Mouse (Mus musculus) neural tube, embryonic 12.5 days (tissue): ENCODE results near the gene Dclk1. TPM values are rescaled to one million over a fixed set of nuclear protein-coding genes. Genes with fewer than 3 reads are reported as not detected.

Experiments used
- ATAC-seq: fragments of 200-750 bp; cut with Nextera tagmentation; 2 replicates; pipeline ENCODE4 v1.8.0; 2017; ENCODE audit warnings: low read depth, mild to moderate bottlenecking, moderate TSS enrichment, moderate library complexity; ENCODE audit not compliant: low FRiP score
- H3K27ac ChIP-seq: fragments of 300-500 bp; sonication (generic); 2 replicates; pipeline ENCODE4 v1.5.1; 2016
- H3K27me3 ChIP-seq: fragments of 300-500 bp; sonication (generic); replicated peaks from 2 replicates; pipeline ENCODE4 v1.6.1; 2016; ENCODE audit warnings: mild to moderate bottlenecking
- H3K36me3 ChIP-seq: fragments of 300-500 bp; sonication (generic); 2 replicates; pipeline ENCODE4 v1.6.1; 2016; ENCODE audit warnings: mild to moderate bottlenecking
- H3K4me1 ChIP-seq: fragments of 300-500 bp; sonication (generic); 2 replicates; pipeline ENCODE4 v1.6.1; 2016
- H3K4me2 ChIP-seq: fragments of 300-500 bp; sonication (generic); replicated peaks from 2 replicates; pipeline ENCODE4 v1.6.1; 2016; ENCODE audit warnings: mild to moderate bottlenecking
- H3K4me3 ChIP-seq: fragments of 300-500 bp; sonication (generic); 2 replicates; pipeline ENCODE4 v1.5.1; 2016
- H3K9ac ChIP-seq: fragments of 300-500 bp; sonication (generic); 2 replicates; pipeline ENCODE4 v1.6.1; 2016; ENCODE audit warnings: mild to moderate bottlenecking
- H3K9me3 ChIP-seq: fragments of 300-500 bp; sonication (generic); 2 replicates; pipeline ENCODE4 v1.6.1; 2016; ENCODE audit warnings: mild to moderate bottlenecking
- WGBS: fragments of 180-500 bp; shearing (Covaris S2); methylation state at CpG from one replicate; pipeline ENCODE4 v1.1.7; 2016; 5-methylcytosine and 5-hydroxymethylcytosine counted together
- polyA plus RNA-seq: library from polyadenylated mRNA; unstranded; fragments of >200 nt; fragmentation: Nextera tagmentation; extraction: Ambion mirVana; gene quantifications from 2 replicates; pipeline ENCODE4 v1.2.1, GENCODE M21; 2016

Gene Dclk1
- polyA plus RNA-seq, 1 experiment from 2014 or later = 171 TPM

DNA sequence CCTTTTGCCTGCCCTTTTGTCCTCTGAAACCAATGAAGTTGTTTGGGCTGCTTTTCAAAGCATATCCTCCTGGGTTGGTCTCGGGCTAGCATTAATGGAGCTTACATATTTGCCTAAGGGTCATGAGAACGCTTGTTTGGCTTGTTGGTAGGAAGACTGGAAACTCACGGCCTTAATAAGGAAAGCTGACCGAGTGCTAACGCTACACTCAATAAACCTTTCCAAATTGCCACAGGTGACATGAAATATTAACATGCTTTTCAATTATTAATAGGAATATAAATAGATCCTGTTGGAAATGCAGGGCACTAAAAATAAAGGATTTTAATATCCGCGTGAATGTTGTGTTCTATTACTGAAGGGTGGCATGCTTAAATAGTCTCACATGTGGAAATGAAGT is 257.1 kb downstream of the Dclk1 start:
- Histone ChIP-seq H3K27ac (no peak overlapping the region), H3K9me3 (no peaks in the 10 kb centered on the region), H3K27me3 (no peaks in the 10 kb centered on the region), H3K36me3 (peaks cover 18% of the 10 kb centered on the region; the same call in 1 of the 2 replicates), H3K4me1 (no peaks in the 10 kb centered on the region), H3K4me2 (no peak overlapping the region), H3K4me3 (no peak overlapping the region), H3K9ac (no peak overlapping the region)
- ATAC-seq = no peak
- 87% methylated on average over 7 of the region's 7 CpGs for WGBS

DNA sequence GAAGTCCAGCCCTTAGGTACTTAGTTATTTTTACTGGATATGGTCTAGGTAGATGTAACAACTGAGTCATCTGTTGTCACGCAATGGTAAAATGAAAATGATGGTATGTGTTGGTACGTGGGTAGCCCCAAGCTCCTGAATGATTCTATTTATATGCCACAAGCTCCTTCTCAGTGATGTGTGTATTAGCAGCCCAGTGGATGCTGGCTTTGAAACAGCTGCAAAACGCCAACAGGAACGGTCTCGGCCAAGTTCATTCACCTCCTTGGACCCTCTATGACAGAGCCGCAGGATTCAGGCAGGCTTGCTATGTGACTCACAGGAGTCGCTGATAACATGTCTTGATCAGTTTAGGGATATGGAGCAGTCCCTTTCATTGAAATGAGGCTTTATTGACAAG is 268.0 kb downstream of the Dclk1 start:
- Histone ChIP-seq H3K9me3 (no peaks in the 10 kb centered on the region), H3K9ac (no peak overlapping the region), H3K27me3 (no peaks in the 10 kb centered on the region), H3K36me3 (peaks cover 27% of the 10 kb centered on the region), H3K4me2 (no peak overlapping the region), H3K4me3 (no peak overlapping the region), H3K4me1 (no peaks in the 10 kb centered on the region), H3K27ac (no peak overlapping the region)
- no peak for ATAC-seq
- 89% methylated on average over 7 of the region's 7 CpGs for WGBS

DNA sequence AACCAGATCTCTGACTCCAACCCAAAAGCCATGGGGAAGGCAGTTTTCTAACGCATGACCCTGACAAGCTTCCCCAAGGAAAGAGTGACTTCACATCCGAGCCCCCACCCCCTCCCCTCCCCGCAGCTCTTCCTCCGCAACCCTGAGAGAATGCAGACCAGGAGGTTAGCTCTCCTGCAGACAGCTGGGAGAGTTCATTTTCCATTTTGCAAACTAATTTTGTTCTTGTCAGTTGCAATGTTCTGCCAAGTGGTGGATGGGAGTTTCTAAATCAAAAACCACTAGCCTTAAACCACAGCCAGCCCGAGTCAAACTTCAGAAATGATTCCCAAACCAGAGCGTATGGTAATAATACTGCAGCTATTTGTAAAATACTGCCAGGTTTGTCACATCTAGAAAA is 269.5 kb downstream of the Dclk1 start:
- Histone ChIP-seq H3K4me1 (peaks cover 6% of the 10 kb centered on the region; the same call in 1 of the 2 replicates), H3K9me3 (no peaks in the 10 kb centered on the region), H3K36me3 (peaks cover 21% of the 10 kb centered on the region), H3K27ac (no peak overlapping the region), H3K4me2 (no peak overlapping the region), H3K27me3 (no peaks in the 10 kb centered on the region), H3K4me3 (no peak overlapping the region), H3K9ac (no peak overlapping the region)
- no peak for ATAC-seq
- WGBS = 82% methylated on average over 6 of the region's 6 CpGs

DNA sequence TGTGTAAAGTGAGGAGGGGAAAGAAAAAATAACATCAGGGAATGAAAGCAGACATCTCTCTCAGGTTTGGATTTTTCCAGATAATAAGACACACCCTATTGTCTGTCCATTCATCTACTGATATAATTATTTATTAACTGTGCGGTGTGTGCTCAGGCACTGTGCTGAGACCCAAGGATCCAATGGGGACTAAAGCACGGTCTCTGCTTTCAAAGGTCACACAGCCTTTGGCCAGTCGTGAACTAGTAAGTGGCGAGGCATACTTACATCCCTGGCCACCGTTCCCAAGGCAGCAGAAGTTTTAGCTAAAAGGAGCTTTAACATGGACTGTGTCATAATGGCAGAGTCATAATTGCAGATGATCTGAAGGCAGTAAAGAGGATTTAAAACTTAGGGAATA is 273.8 kb downstream of the Dclk1 start:
- Histone ChIP-seq H3K27me3 (no peaks in the 10 kb centered on the region), H3K4me1 (peaks cover 6% of the 10 kb centered on the region; the same call in 1 of the 2 replicates), H3K36me3 (peaks cover 8% of the 10 kb centered on the region), H3K27ac (no peak overlapping the region), H3K4me3 (no peak overlapping the region), H3K9ac (no peak overlapping the region), H3K9me3 (no peaks in the 10 kb centered on the region), H3K4me2 (no peak overlapping the region)
- WGBS = 37% methylated on average over 5 of the region's 5 CpGs
- no peak for ATAC-seq

DNA sequence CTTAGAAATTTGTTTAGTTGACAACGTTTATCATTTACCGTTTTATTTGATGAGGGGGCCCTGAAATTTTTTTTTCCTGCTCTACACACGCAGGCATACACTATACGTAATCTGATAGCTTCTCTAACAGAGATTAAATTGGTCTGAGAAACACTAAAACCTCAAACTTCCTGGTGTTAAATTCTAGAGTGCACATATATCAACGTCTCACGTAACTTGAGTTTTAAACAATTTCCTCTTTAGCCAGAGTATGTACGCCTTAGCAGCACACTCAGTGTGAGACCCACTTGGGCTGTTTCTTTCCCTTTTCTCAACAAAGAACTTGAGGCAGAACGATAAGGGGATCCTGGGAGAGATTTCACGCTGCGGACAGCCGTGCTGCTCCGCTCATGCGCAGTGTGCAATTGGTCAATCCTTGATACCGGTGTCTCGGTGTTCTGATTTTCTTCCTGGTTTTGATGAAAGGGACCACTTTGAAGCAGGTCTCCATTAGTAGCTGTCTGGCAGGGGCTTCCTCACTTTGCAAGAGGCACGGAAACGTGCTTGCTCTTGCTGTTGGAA is 275.4 kb downstream of the Dclk1 start:
- ATAC-seq = no peak
- no peak overlapping the region for H3K4me2 ChIP-seq
- peaks cover 8% of the 10 kb centered on the region for H3K36me3 ChIP-seq
- H3K27me3 ChIP-seq = no peaks in the 10 kb centered on the region
- H3K9me3 ChIP-seq = no peaks in the 10 kb centered on the region
- no peak overlapping the region for H3K27ac ChIP-seq
- no peak overlapping the region for H3K9ac ChIP-seq
- H3K4me1 ChIP-seq = peaks cover 15% of the 10 kb centered on the region; the same call in 1 of the 2 replicates
- 76% methylated on average over 17 of the region's 17 CpGs for WGBS
- no peak overlapping the region for H3K4me3 ChIP-seq

DNA sequence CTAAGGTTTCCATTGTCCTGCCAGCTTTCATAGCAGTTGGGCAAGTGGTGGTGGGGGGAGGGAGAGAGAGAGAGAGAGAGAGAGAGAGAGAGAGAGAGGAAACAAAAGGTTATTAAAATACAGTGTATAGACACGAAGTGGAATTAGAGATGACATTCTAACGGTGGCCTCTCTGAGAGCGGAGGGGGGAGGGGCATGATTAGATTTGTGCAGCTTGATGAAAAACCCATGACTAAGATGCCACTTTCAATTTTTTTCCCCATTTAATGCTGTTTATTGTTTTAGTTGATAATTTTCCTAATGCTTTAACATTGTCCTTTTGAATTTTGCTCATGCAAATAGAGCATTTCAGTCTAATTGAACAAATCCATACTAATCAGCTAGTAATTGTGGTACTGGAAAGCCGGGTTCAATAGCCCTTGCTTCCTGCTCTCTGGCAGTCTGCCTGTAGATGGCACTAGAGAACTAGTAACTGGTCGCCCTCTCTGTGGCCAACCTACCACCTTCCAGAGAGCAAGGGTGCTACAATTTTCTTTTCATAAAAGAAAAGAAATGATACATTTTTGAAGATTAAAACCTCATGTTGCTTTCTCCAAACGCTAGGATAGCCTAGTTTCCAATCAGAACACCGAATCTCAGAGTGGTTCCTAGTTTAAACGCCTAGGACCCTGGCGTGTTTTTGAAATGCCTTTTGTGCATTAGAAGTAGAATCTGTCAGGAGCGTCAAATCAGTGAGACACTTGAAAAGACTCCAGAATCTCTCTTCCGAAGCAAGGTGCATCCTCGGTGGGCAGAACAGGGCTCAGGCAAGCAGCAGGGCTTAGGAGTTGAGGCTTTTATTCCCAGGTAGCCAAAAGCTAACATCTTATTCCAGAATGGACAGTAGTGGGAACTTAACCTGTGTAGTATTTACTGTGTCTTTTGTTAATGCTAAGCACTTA is 278.3 kb downstream of the Dclk1 start:
- H3K27ac ChIP-seq = no peak overlapping the region

DNA sequence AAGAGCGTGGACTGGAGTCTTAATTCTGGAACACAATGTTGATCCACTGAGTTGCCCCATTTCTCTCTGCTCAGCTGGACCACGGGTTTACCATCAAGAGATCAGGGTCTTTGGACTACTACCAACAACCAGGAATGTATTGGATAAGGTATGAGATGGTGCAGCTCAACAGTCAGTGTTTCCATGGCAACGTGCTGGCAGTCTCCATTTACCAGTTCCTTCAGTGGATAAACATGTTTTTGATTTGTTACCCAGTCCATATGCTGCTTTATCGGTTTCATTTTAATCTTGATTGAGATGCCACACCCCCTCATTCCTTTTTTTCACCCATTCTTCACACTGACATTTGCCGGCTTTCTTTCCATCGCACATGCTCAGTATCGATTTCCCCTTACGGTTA is 279.6 kb downstream of the Dclk1 start:
- H3K27me3 ChIP-seq = no peaks in the 10 kb centered on the region
- H3K9me3 ChIP-seq = no peaks in the 10 kb centered on the region
- no peaks in the 10 kb centered on the region for H3K36me3 ChIP-seq
- no peak for ATAC-seq
- H3K4me2 ChIP-seq = no peak overlapping the region
- no peak overlapping the region for H3K27ac ChIP-seq
- H3K4me3 ChIP-seq = no peak overlapping the region
- 70% methylated on average over 8 of the region's 8 CpGs for WGBS
- H3K4me1 ChIP-seq = peaks cover 42% of the 10 kb centered on the region
- H3K9ac ChIP-seq = no peak overlapping the region

More for the DNA sequence above, 278.3 kb downstream of the Dclk1 start:
- Histone ChIP-seq H3K4me2 (no peak overlapping the region), H3K4me1 (peaks cover 41% of the 10 kb centered on the region), H3K9ac (no peak overlapping the region), H3K27me3 (no peaks in the 10 kb centered on the region), H3K36me3 (no peaks in the 10 kb centered on the region), H3K4me3 (no peak overlapping the region), H3K9me3 (no peaks in the 10 kb centered on the region)
- ATAC-seq = peak; percentile 54; the same call in 1 of the 2 replicates
- 30% methylated on average over 12 of the region's 12 CpGs for WGBS

DNA sequence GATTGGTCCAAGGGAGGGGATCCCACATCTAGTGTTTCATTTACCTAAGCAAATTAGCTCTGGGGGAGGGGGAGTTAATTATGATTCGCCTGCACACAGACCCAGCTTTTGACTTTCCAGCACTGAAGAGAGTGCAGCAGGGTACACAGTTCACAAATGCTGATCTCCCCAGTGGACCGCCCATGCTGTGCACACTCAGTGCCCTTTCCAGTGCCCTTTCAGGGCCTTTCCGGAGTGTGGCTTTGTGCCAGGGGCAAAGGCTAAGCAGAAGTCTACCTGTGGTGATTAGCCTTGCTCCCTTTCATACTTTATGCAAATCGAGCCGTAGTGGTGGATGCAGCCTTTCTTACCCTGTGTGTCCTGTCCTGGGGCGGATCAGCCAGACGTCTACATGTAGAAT is 281.1 kb downstream of the Dclk1 start:
- Histone ChIP-seq H3K9ac (no peak overlapping the region), H3K36me3 (no peaks in the 10 kb centered on the region), H3K4me1 (peaks cover 56% of the 10 kb centered on the region), H3K4me2 (peak overlapping the region; percentile 36; the same call in 1 of the 2 replicates), H3K4me3 (no peak overlapping the region), H3K27me3 (no peaks in the 10 kb centered on the region), H3K9me3 (no peaks in the 10 kb centered on the region), H3K27ac (peak overlapping the region; percentile 67; the same call in 1 of the 2 replicates)
- peak; percentile 35 for ATAC-seq
- WGBS = 24% methylated on average over 7 of the region's 7 CpGs

DNA sequence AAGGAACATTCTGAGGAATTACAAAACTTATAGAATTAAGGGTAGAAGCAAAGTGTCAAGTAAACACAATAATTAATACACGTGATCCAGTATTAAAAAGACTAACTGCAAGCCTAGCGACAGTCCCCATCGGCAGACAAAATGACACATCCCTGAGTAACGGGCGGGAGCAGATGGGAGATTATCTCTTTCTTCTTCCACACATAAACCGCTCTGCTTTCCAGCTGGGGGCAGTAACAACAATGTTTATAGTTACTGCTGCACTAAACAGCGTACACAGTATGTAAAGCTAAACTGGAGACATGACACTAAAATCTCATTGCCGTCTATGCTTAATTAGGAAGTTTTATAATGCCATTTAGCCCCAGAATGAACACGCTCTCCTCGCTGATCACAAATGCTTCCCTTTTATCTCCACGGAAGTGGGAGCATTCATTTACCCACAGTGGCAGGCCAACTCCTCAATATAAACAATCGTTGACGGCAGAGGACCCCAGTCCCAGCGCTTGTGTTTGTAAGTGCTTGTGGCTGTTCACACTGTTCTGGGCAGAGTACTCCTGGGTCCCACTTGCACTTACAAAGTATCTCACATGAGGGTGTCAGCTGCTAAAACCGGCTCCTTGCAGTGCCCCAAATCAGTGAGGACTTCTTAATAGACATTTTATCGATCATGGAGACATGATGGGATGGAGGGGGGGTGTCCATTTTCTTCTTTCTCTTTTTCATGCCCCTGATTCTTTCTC is 281.7 kb downstream of the Dclk1 start:
- 18% methylated on average over 16 of the region's 16 CpGs for WGBS
- ATAC-seq = peak; percentile 48
- peak overlapping the region; percentile 16; the same call in 1 of the 2 replicates for H3K4me2 ChIP-seq
- H3K27me3 ChIP-seq = no peaks in the 10 kb centered on the region
- H3K9me3 ChIP-seq = no peaks in the 10 kb centered on the region
- H3K36me3 ChIP-seq = no peaks in the 10 kb centered on the region
- H3K4me1 ChIP-seq = peaks cover 58% of the 10 kb centered on the region
- H3K27ac ChIP-seq = peak overlapping the region; percentile 84
- H3K4me3 ChIP-seq = no peak overlapping the region
- no peak overlapping the region for H3K9ac ChIP-seq

DNA sequence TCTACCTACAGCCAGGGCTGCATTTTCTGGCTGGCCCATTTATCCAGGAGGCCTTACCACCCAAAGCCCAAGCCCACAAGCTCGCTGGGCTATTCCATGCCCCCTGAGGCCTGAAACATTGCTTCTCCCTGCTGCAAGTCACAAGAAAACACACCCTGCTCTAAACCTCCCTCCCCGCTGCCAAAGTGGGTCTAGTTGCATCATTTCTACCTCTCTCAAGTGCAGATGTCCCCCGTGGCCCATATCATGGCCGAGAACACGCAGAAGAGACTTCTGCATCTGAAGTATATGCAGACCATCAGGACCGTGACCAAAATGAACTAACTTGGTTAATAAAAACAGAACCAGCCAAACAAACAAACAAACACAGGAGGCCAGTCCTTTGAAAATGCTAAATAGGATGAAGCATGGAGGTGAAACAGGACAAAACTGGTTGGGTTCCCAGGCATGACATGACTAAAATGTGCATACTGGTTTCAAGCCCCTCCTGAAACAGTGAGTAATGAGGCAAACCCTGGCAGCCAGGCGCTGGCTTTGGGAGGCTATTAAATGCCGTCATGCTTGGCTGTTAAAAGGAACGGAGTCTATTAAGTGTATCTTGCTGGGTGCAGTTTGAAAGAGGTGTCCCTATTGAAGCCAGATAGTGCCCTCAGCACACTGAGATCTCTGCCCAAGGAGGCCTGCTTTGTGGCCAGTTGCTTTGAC is 282.5 kb downstream of the Dclk1 start:
- ATAC-seq = peak; percentile 48
- no peaks in the 10 kb centered on the region for H3K27me3 ChIP-seq
- H3K27ac ChIP-seq = peak overlapping the region; percentile 84
- peaks cover 58% of the 10 kb centered on the region for H3K4me1 ChIP-seq
- peak overlapping the region; percentile 16; the same call in 1 of the 2 replicates for H3K4me2 ChIP-seq
- 36% methylated on average over 9 of the region's 9 CpGs for WGBS
- H3K36me3 ChIP-seq = no peaks in the 10 kb centered on the region
- H3K4me3 ChIP-seq = no peak overlapping the region
- H3K9ac ChIP-seq = no peak overlapping the region
- no peaks in the 10 kb centered on the region for H3K9me3 ChIP-seq

DNA sequence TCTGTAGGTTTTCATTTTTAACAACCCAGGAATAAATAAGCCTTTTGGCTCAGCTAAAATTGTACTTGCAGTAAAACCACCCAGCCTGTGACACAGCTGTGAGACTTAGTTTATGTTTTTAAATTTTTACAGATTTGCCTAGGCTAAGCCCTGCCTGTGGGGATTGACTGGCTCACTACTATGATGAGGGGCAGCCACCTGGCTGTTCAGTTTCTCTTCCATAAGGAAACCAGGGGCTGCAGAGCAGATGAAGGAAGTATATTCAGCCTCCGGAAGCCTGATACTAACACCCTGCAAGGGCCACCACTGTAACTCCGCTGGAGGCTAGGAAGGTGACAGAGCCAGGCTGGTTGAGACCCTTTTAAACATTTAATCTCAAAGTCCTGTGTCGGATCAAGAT is 284.3 kb downstream of the Dclk1 start:
- Histone ChIP-seq H3K4me3 (no peak overlapping the region), H3K9me3 (no peaks in the 10 kb centered on the region), H3K27me3 (no peaks in the 10 kb centered on the region), H3K9ac (no peak overlapping the region), H3K27ac (peak overlapping the region; percentile 50; the same call in 1 of the 2 replicates), H3K36me3 (no peaks in the 10 kb centered on the region), H3K4me2 (no peak overlapping the region), H3K4me1 (peaks cover 63% of the 10 kb centered on the region)
- 82% methylated on average over 3 of the region's 3 CpGs for WGBS
- ATAC-seq = no peak
